Mouse (Mus musculus) central nervous system, embryonic 11.5 days (tissue): ENCODE results near the gene Usp29. TPM values are rescaled to one million over a fixed set of nuclear protein-coding genes. Genes with fewer than 3 reads are reported as not detected.

Source experiments
- polyA plus RNA-seq: library from polyadenylated mRNA; depleted of rRNA; stranded (reverse); fragments of >200 nt; gene quantifications from 2 replicates; pipeline ENCODE4 v1.2.3, GENCODE M21; 2012; rRNA removed

The Usp29 gene
- polyA plus RNA-seq, result 11.2 and 27.5 TPM in 2 replicates

GRCm38 (mm10) chr7:6730241-6730640, at the start of gene Usp29, which contains the start of gene Peg3:
TSS of gene Usp29 (plus strand) at chr7:6730578.
TSS of gene Peg3 (minus strand) at chr7:6730431.

GRCm38 (mm10) chr7:6696241-6697045, 33.9 kb upstream of the Usp29 start, which contains the start of gene Zim1:
TSS of gene Zim1 (minus strand) at chr7:6696450.

GRCm38 (mm10) chr7:6995251-6995650, 264.9 kb downstream of the Usp29 start, which contains the start of gene Aurkc:
TSS of gene Aurkc (plus strand) at chr7:6995300.

Other genes starting within 250 kb of the Usp29 start
- gene Olfr5, start 243.6 kb upstream of the Usp29 start, polyA plus RNA-seq, result not detected in 2 replicates
- not detected in 2 replicates for gene Olfr1347, start 230.8 kb upstream of the Usp29 start, polyA plus RNA-seq
- gene Olfr1348, start 221.8 kb upstream of the Usp29 start, polyA plus RNA-seq, result not detected in 2 replicates
- gene Olfr1349, start 207.6 kb upstream of the Usp29 start, polyA plus RNA-seq, result 0.09 TPM in 1 of 2 replicates, not detected in the other
- gene Olfr1350, start 165.7 kb upstream of the Usp29 start, polyA plus RNA-seq, result not detected in 2 replicates
- gene Zim1, start 34.1 kb upstream of the Usp29 start, polyA plus RNA-seq, result 9.7 and 24.4 TPM in 2 replicates
- 77.9 and 155 TPM in 2 replicates for gene Peg3, start 147 bp upstream of the Usp29 start, polyA plus RNA-seq